Mouse (Mus musculus): Measurements from ENCODE around the gene Ifi44. TPM values are rescaled to one million over a fixed set of nuclear protein-coding genes. Genes with fewer than 3 reads are reported as not detected.

The Ifi44 gene
- total RNA-seq (2021) = not detected
- long read RNA-seq, experiment 1, partial matches to known transcripts = 0 of 1 reads
- long read RNA-seq, experiment 1, other reads (novel, unspliced or antisense) = 1 of 1 reads
- long read RNA-seq, experiment 2 = 0 reads

DNA sequence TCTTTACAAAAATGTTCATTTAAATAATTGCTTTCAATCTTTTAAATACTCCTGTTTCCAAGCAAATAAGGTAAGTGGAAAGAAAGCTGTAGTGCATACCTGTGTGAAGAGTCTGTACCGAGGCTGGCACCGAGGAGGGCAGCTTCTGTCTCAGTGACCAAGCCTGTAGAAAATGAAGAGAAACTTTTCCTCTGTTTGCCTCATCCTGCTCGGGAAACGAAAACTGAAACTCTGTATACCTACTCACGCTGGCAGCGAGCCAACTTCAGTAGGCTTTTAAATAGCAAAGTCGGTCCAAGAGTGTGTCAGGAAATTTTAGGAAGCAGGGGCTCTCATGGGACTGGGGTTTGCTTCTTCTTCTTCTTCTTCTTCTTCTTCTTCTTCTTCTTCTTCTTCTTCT, at the start of gene Ifi44:
Gene Ifi44, minus strand, starts transcription at position 224 of the 400 bp plus-strand sequence.
- DNase-seq (ENCODE audit: low spot score in 2 of 2) = no peak

DNA sequence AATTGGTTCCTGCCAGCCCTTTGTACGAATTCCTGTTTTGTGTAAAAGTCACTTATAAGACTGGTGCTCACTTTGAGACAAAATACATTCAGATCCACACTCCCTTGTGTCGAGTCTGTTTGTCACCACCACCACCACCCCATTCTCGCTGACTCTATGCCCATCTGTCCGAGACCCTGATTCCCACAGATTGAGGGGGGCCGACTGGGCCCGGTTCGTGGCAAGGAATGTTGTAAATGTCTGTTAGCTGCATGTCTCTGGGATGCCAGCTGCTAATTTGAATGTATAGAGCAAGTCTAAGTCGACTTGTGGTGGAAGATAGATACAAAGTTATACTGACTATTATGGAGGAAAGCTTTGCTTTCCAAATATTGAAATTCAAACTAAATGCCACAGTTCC, 38.9 kb upstream of the Ifi44 start:
- no peak for DNase-seq (ENCODE audit: low spot score in 2 of 2)

DNA sequence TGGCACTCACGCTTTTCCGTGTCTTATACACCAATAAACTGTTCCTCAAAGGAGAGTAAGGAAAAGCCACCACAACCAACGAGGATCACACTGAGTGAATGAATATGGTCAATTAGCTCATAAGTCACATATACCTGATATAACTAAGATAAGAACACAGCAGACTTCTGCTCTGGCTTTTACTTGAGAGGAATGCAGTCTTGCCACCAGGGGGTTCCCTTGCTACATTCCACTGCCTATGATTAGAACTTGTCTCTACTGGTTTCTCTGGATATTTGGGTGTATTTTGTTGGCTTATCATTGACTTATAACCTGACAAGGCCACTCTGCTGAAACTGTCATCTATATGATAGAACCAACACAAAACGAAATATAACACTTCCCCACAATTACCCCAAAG, 25.3 kb upstream of the Ifi44 start:
- peak; percentile 23 to 42 for DNase-seq (ENCODE audit: low spot score in 2 of 2)

DNA sequence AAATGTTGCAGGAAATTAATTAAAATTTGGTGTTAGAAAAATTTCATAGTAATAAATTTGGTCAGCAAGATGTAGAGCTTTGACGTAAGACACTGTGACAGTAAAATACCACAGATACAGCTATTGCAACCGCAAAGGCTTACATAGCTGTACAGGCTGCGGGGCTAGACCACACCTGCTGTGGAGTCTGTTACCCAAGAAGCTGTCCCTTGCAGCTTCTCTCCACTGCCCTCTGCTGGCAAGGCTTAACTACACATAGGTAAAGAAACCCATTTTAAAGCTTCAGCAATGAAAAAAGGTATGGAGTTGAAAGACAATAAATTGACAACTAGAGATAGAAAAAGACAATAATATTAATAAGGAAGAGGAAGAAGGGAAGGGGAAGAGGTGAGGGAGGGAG, 21.3 kb upstream of the Ifi44 start:
- DNase-seq (ENCODE audit: low spot score in 2 of 2) = peak; percentile 50 to 68

DNA sequence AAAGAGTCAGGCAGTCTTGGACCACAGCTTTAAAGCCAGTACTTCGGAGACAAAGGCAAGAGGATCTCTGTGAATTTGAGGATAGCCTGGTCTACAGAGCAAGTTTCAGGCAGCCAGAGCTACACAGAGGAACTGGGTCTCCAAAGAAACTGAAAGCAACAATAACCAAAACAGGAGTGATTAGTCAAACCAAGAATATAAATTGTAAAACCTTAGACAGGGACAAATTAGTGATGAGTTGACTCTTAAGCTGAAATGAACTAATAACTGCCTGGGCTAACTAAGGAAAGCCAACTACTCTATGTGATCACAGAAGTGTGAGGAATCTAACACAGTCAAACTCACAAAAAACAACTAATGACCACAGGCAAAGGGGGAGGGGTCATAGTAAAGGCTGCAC, 1.2 kb downstream of the Ifi44 start:
- DNase-seq (ENCODE audit: low spot score in 2 of 2) = no peak

DNA sequence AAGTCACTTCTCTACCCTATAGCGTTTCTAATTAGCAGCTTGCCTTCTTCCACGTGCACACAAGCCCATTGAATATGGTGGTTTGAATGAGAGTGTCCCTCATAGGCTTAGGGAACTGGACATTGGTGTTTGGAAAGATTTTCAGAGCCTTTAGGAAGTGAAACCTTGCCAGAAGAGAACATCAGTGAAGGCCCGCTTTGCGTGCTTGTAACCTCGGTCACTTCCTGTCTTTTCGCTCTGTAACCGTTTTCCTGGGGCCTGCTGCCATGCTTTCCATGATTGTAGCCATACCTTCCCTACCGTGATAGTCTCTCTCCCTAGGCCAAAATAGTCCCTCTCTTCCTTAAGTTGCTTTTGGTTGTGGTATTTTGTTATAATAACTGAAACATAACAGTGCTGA, 3.7 kb downstream of the Ifi44 start:
- DNase-seq (ENCODE audit: low spot score in 2 of 2) = no peak

DNA sequence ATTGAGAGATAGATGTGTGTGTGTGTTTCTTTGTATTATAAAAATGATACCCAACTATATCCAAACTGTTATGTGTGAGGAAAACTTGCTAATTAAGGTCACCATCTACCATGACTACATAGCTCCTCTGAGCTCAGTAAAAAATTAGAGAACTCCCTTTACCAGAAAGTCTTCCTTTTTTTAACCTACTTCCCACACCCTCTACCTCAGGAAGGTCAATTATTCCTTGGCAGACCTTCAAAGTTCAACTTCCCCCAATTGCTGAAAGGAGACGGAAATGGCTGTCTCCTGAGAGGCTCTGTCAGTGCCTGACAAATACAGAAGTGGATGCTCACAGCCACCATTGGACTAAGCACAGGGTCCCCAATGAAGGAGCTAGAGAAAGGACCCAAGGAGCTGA, 7.5 kb downstream of the Ifi44 start:
- DNase-seq (ENCODE audit: low spot score in 2 of 2) = no peak

DNA sequence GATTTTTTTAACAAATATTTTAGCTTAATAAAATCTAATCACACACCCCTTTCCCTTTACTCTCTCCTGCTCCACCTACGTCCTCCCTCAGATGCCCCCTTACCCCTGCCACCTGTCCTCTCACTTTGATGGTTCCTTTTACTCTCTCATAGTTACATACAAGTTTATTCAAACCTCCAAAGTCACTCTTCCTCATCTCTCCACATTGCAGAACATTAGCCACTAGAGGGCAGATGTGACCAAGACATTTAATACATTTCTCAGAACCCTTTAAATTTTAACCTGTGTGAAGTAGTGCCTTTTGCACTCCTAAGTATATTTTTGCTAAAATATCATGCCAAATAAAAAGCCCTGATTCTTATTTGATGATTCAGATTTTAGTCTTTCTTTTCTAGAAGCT, 33.5 kb downstream of the Ifi44 start:
- DNase-seq (ENCODE audit: low spot score in 2 of 2) = peak; percentile 11 to 17

DNA sequence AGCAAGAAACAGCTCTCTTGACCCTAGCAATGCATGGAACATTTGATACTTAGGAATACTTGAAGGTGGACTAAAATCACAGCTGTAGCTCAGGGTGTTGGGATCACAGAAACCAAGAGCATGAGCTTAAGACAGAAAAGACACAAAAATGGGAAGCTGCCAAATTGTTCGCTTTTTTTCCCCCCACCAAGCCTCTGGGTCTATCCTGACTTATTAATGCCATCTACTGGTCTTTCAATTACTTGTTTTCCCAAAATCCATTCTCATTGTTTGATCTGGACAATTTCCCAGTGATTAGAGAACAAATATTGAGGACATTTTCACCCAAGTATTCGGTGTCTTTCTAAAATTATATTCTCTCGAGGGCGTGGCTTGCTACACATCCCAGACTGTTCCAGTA, 42.4 kb downstream of the Ifi44 start:
- no peak for DNase-seq (ENCODE audit: low spot score in 2 of 2)

Other genes starting within 250 kb of the Ifi44 start
- not detected for gene Ifi44l, start 12.9 kb upstream of the Ifi44 start, total RNA-seq (2021)
- gene Ptgfr, start 87.7 kb upstream of the Ifi44 start, total RNA-seq (2021) = 1 to 10 TPM; 1.0 to 1.3 TPM